Mouse (Mus musculus) hindbrain, postnatal 0 days (tissue): Measurements from ENCODE around the gene Olfr1505. TPM values are rescaled to one million over a fixed set of nuclear protein-coding genes. Genes with fewer than 3 reads are reported as not detected.

Source experiments
- ATAC-seq: fragments of 200-750 bp; cut with Nextera tagmentation; 2 replicates; pipeline ENCODE4 v1.8.0; 2017; ENCODE audit warnings: mild to moderate bottlenecking, moderate TSS enrichment, moderate library complexity
- DNase-seq: peaks from one replicate; pipeline ENCODE4 v3.0.0-alpha.2; 2015; ENCODE audit warnings: low spot score
- H3K27ac ChIP-seq: fragments of 300-500 bp; sonication (generic); 2 replicates; pipeline ENCODE4 v1.5.1; 2014; ENCODE audit warnings: mild to moderate bottlenecking
- H3K27me3 ChIP-seq: fragments of 300-500 bp; sonication (generic); 2 replicates; pipeline ENCODE4 v1.6.1; 2014; ENCODE audit warnings: low read length, mixed read lengths; ENCODE audit not compliant: insufficient read depth
- H3K36me3 ChIP-seq: fragments of 300-500 bp; sonication (generic); 2 replicates; pipeline ENCODE4 v1.6.1; 2014; ENCODE audit warnings: low read length, mixed read lengths; ENCODE audit not compliant: insufficient read depth
- H3K4me1 ChIP-seq: fragments of 300-500 bp; sonication (generic); 2 replicates; pipeline ENCODE4 v1.6.1; 2014; ENCODE audit warnings: antibody characterized with exemption, low read length, mixed read lengths; ENCODE audit not compliant: insufficient read depth
- H3K4me2 ChIP-seq: fragments of 300-500 bp; sonication (generic); 2 replicates; pipeline ENCODE4 v1.6.1; 2014; ENCODE audit warnings: low read depth, mild to moderate bottlenecking, low read length, moderate library complexity, mixed read lengths
- H3K4me3 ChIP-seq: fragments of 300-500 bp; sonication (generic); 2 replicates; pipeline ENCODE4 v1.5.1; 2014; ENCODE audit warnings: low read length
- H3K9ac ChIP-seq: fragments of 300-500 bp; sonication (generic); replicated peaks from 2 replicates; pipeline ENCODE4 v1.6.1; 2014; ENCODE audit warnings: mild to moderate bottlenecking, low read length, moderate library complexity, mixed read lengths
- H3K9me3 ChIP-seq: fragments of 300-500 bp; sonication (generic); 2 replicates; pipeline ENCODE4 v1.6.1; 2016; ENCODE audit warnings: low read length, mixed read lengths
- CTCF ChIP-seq: IDR thresholded peaks from 2 replicates; pipeline ENCODE4 v1.5.1; 2016; ENCODE audit warnings: antibody characterized with exemption, control low read depth, low read depth
- WGBS: fragments of 180-500 bp; shearing (Covaris S2); extraction: QIAGEN DNeasy Blood & Tissue Kit; methylation state at CpG from one replicate; pipeline ENCODE4 v1.1.7; 2014; 5-methylcytosine and 5-hydroxymethylcytosine counted together
- polyA plus RNA-seq: library from polyadenylated mRNA; unstranded; fragments of >200 nt; fragmentation: Nextera tagmentation; extraction: Ambion mirVana; gene quantifications from 2 replicates; pipeline ENCODE4 v1.2.1, GENCODE M21; 2015
- total RNA-seq: library from RNA; depleted of rRNA; stranded (reverse); fragments of >200 nt; gene quantifications from 2 replicates; pipeline ENCODE4 v1.2.3, GENCODE M21; 2014; rRNA removed

The Olfr1505 gene
- total RNA-seq (not detected in 2 replicates), polyA plus RNA-seq (not detected in 2 replicates)

DNA sequence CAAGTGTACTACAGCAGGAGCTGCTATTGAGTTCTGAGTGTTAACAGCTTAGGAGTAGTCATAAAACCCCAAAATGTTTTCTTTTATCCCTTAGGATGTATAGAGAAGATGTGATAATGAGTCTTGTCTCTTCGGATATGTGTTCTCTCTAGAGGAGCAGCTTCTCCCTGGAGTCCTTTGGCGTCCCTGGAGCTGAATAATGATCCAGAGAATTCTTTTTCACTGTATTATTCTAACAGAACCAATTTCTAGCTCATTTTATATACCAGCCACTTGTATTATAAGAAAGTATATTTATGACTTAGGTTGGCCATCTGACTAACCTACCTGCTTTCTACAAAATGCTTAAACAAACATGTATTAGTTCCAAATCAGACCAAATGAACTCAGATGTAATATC is at the start of gene Olfr1505:
Gene Olfr1505, plus strand, starts transcription at position 301 of the 400 bp plus-strand sequence.
- Histone ChIP-seq H3K9me3 (no peaks in the 10 kb centered on the region), H3K36me3 (no peaks in the 10 kb centered on the region), H3K9ac (no peak within 1 kb of the TSS), H3K4me2 (no peak within 1 kb of the TSS), H3K4me1 (no peaks in the 10 kb centered on the region), H3K27ac (no peak within 1 kb of the TSS), H3K27me3 (no peaks in the 10 kb centered on the region), H3K4me3 (no peak within 1 kb of the TSS)
- DNase-seq, result no peak
- ATAC-seq, result no peak
- WGBS, result 84% methylated on average over 2 of the region's 2 CpGs
- TF ChIP-seq CTCF, result no peak

DNA sequence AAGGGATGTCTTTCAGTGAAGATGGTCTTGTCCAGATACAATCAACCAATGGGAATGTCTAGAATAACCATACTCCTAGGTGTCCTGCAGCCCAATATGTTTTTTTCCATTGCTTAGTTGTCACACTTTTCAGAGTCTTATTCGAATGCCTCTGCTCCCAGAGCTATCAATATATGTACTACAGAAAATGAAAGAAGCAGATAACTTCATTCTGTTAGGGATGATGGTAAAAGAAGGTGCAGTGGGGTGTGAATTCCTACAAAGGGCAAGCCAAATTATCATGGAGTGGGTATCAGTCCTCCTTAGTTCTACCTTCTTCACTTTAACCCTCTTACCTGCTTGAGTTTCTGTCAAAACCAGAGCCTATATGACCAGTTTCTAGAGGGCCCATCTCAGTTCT is 15.5 kb upstream of the Olfr1505 start, which contains the start of gene Olfr1504:
Gene Olfr1504, minus strand, starts transcription at position 101 of the 400 bp plus-strand sequence.
- Histone ChIP-seq H3K9me3 (no peaks in the 10 kb centered on the region), H3K4me1 (no peaks in the 10 kb centered on the region), H3K27me3 (no peaks in the 10 kb centered on the region), H3K9ac (no peak within 1 kb of the TSS), H3K4me3 (no peak within 1 kb of the TSS), H3K27ac (no peak within 1 kb of the TSS), H3K36me3 (no peaks in the 10 kb centered on the region), H3K4me2 (no peak within 1 kb of the TSS)
- DNase-seq, result no peak
- ATAC-seq, result no peak
- 72% methylated on average over 1 of the region's 1 CpGs for WGBS
- TF ChIP-seq CTCF, result no peak

Other genes with a start within 250 kb of the Olfr1505 start
- not detected in 2 replicates for gene Olfr1491, start 216.3 kb upstream of the Olfr1505 start, total RNA-seq
- gene Olfr1491, start 216.3 kb upstream of the Olfr1505 start, polyA plus RNA-seq, result not detected in 2 replicates
- not detected in 2 replicates for gene Olfr1493-ps1, start 190.3 kb upstream of the Olfr1505 start, total RNA-seq
- not detected in 2 replicates for gene Olfr1493-ps1, start 190.3 kb upstream of the Olfr1505 start, polyA plus RNA-seq
- not detected in 2 replicates for gene Olfr1494, start 173.8 kb upstream of the Olfr1505 start, total RNA-seq
- not detected in 2 replicates for gene Olfr1494, start 173.8 kb upstream of the Olfr1505 start, polyA plus RNA-seq
- not detected in 2 replicates for gene Olfr1495, start 148.9 kb upstream of the Olfr1505 start, total RNA-seq
- gene Olfr1495, start 148.9 kb upstream of the Olfr1505 start, polyA plus RNA-seq, result not detected in 2 replicates
- not detected in 2 replicates for gene Olfr1496, start 135.7 kb upstream of the Olfr1505 start, total RNA-seq
- gene Olfr1496, start 135.7 kb upstream of the Olfr1505 start, polyA plus RNA-seq, result not detected in 2 replicates
- gene Olfr1497, start 115.3 kb upstream of the Olfr1505 start, total RNA-seq, result not detected in 2 replicates
- gene Olfr1497, start 115.3 kb upstream of the Olfr1505 start, polyA plus RNA-seq, result not detected in 2 replicates
- not detected in 2 replicates for gene Olfr1499, start 94.1 kb upstream of the Olfr1505 start, total RNA-seq
- not detected in 2 replicates for gene Olfr1499, start 94.1 kb upstream of the Olfr1505 start, polyA plus RNA-seq
- gene Olfr1500, start 83.0 kb upstream of the Olfr1505 start, total RNA-seq, result not detected in 2 replicates
- gene Olfr1500, start 83.0 kb upstream of the Olfr1505 start, polyA plus RNA-seq, result not detected in 2 replicates
- gene Olfr1501, start 62.8 kb upstream of the Olfr1505 start, total RNA-seq, result not detected in 2 replicates
- not detected in 2 replicates for gene Olfr1501, start 62.8 kb upstream of the Olfr1505 start, polyA plus RNA-seq
- gene Olfr1502, start 51.7 kb upstream of the Olfr1505 start, total RNA-seq, result not detected in 2 replicates
- gene Olfr1502, start 51.7 kb upstream of the Olfr1505 start, polyA plus RNA-seq, result not detected in 2 replicates
- gene Olfr1504, start 15.6 kb upstream of the Olfr1505 start, total RNA-seq, result not detected in 2 replicates
- gene Olfr1504, start 15.6 kb upstream of the Olfr1505 start, polyA plus RNA-seq, result not detected in 2 replicates